Mouse (Mus musculus): Measurements from ENCODE around the gene Blmh. TPM values are rescaled to one million over a fixed set of nuclear protein-coding genes. Genes with fewer than 3 reads are reported as not detected.

The Blmh gene
- polyA plus RNA-seq, 1 experiment from 2014 or later, result 167 TPM

- H3K4me2 ChIP-seq (ENCODE audit: low read depth, low read length, severe bottlenecking), result no peak overlapping the region
- no peak for DNase-seq (ENCODE audit: low spot score)
- no peak overlapping the region for H3K9ac ChIP-seq (ENCODE audit: low read length)
- H3K36me3 ChIP-seq (ENCODE audit: control insufficient read depth, insufficient read depth, low read length), result no peaks in the 10 kb centered on the region
- H3K4me1 ChIP-seq (replicated peaks; ENCODE audit: control insufficient read depth, insufficient read depth, low read length), result no peaks in the 10 kb centered on the region
- H3K27me3 ChIP-seq (ENCODE audit: control insufficient read depth, insufficient read depth, low read length), result no peaks in the 10 kb centered on the region
- H3K27ac ChIP-seq (ENCODE audit: low read depth, low read length), result no peak overlapping the region
- H3K9me3 ChIP-seq (ENCODE audit: control insufficient read depth, low read length), result no peaks in the 10 kb centered on the region
- 85% methylated on average over 5 of the region's 5 CpGs for WGBS
- ATAC-seq (replicated peaks; ENCODE audit: low FRiP score), result no peak
- no peak overlapping the region for H3K4me3 ChIP-seq (ENCODE audit: low read depth, low read length)
These were observed 12.0 kb downstream of the Blmh start for GRCm38 (mm10) chr11:76936578-76936977.

DNA sequence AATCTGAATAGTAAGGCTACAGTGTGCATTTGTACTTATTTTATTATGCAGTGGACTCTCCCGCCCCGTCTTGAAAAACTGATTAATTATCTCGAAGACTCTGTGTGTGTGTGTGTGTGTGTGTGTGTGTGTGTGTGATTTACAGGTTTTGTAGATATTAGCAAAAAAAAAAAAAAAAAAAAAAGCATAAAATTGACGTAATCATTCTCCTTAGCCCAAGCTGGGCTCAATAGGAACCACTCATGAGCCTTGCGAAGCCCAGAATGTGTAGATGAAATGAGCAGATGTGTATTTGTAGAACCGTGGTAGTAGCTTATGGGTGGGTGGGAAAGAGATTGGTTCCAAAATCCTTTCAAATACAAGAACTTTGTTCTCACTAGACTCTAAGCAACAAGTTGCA, 20.2 kb downstream of the Blmh start:
- ATAC-seq (replicated peaks; ENCODE audit: low FRiP score), result no peak
- 70% methylated on average over 6 of the region's 6 CpGs for WGBS
- Histone ChIP-seq H3K4me3 (ENCODE audit: low read depth, low read length) (peak overlapping the region; percentile 93), H3K27me3 (ENCODE audit: control insufficient read depth, insufficient read depth, low read length) (no peaks in the 10 kb centered on the region), H3K9me3 (ENCODE audit: control insufficient read depth, low read length) (no peaks in the 10 kb centered on the region), H3K4me1 (replicated peaks; ENCODE audit: control insufficient read depth, insufficient read depth, low read length) (peaks cover 3% of the 10 kb centered on the region; the same call in 1 of the 2 replicates), H3K27ac (ENCODE audit: low read depth, low read length) (peak overlapping the region; percentile 25; the same call in 1 of the 2 replicates), H3K36me3 (ENCODE audit: control insufficient read depth, insufficient read depth, low read length) (no peaks in the 10 kb centered on the region), H3K4me2 (ENCODE audit: low read depth, low read length, severe bottlenecking) (peak overlapping the region; percentile 60), H3K9ac (ENCODE audit: low read length) (peak overlapping the region; percentile 86)
- DNase-seq (ENCODE audit: low spot score), result no peak

- no peaks in the 10 kb centered on the region for H3K27me3 ChIP-seq (ENCODE audit: control insufficient read depth, insufficient read depth, low read length)
- DNase-seq (ENCODE audit: low spot score) (peak; percentile 94), ATAC-seq (replicated peaks; ENCODE audit: low FRiP score) (peak; percentile 92)
- no peaks in the 10 kb centered on the region for H3K36me3 ChIP-seq (ENCODE audit: control insufficient read depth, insufficient read depth, low read length)
- no peaks in the 10 kb centered on the region for H3K9me3 ChIP-seq (ENCODE audit: control insufficient read depth, low read length)
- H3K4me3 ChIP-seq (ENCODE audit: low read depth, low read length), result peak overlapping the region; percentile 93
- under 1% methylated on average over 57 of the region's 58 CpGs for WGBS
- peak overlapping the region; percentile 25; the same call in 1 of the 2 replicates for H3K27ac ChIP-seq (ENCODE audit: low read depth, low read length)
- H3K4me1 ChIP-seq (replicated peaks; ENCODE audit: control insufficient read depth, insufficient read depth, low read length), result peaks cover 3% of the 10 kb centered on the region; the same call in 1 of the 2 replicates
- peak overlapping the region; percentile 86 for H3K9ac ChIP-seq (ENCODE audit: low read length)
- H3K4me2 ChIP-seq (ENCODE audit: low read depth, low read length, severe bottlenecking), result peak overlapping the region; percentile 60
These were observed 21.0 kb downstream of the Blmh start for GRCm38 (mm10) chr11:76945386-76946202.

DNA sequence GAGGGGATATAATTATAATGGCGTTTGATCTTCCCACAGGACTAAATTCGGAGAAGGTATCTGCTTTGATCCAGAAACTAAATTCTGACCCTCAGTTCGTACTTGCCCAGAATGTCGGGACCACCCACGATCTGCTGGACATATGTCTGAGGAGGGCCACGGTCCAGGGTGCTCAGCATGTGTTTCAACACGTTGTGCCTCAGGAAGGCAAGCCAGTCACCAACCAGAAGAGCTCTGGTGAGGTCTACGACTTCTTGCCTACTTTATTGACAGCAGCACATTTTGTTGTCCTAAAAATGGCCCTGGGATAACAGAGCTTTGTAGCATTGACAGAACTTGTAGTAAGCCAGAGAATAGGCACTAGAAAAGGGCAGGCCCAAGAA, 21.6 kb downstream of the Blmh start:
- ATAC-seq (replicated peaks; ENCODE audit: low FRiP score), result no peak
- peak overlapping the region; percentile 93 for H3K4me3 ChIP-seq (ENCODE audit: low read depth, low read length)
- H3K9me3 ChIP-seq (ENCODE audit: control insufficient read depth, low read length), result no peaks in the 10 kb centered on the region
- WGBS, result 3% methylated on average over 8 of the region's 8 CpGs
- H3K9ac ChIP-seq (ENCODE audit: low read length), result peak overlapping the region; percentile 86
- peaks cover 3% of the 10 kb centered on the region; the same call in 1 of the 2 replicates for H3K4me1 ChIP-seq (replicated peaks; ENCODE audit: control insufficient read depth, insufficient read depth, low read length)
- DNase-seq (ENCODE audit: low spot score), result peak; percentile 55
- no peak overlapping the region; the same call in 1 of the 2 replicates for H3K27ac ChIP-seq (ENCODE audit: low read depth, low read length)
- H3K36me3 ChIP-seq (ENCODE audit: control insufficient read depth, insufficient read depth, low read length), result peaks cover under 1% of the 10 kb centered on the region
- peak overlapping the region; percentile 60 for H3K4me2 ChIP-seq (ENCODE audit: low read depth, low read length, severe bottlenecking)
- no peaks in the 10 kb centered on the region for H3K27me3 ChIP-seq (ENCODE audit: control insufficient read depth, insufficient read depth, low read length)

DNA sequence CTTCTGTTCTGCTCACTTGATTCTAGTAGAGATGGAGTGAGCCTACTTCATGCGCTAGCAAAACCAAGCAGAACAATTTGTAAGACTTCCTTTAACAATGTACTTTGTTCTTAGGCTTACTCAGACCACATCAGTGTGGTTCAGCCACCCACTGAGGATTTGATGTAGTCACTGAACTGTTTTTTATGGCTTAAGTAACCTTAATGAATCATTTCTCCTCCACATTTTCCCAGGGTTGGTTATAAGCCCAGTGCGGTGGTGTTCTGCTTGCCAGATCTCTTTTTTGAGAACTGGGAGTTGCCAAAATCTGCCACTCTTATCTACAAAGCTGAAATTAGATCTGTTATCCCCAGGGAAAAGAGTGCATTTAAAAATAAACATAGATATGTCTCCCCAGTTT, 28.9 kb downstream of the Blmh start:
- Histone ChIP-seq H3K9me3 (ENCODE audit: control insufficient read depth, low read length) (no peaks in the 10 kb centered on the region), H3K36me3 (ENCODE audit: control insufficient read depth, insufficient read depth, low read length) (peaks cover 6% of the 10 kb centered on the region)
- WGBS, result 90% methylated on average over 2 of the region's 2 CpGs

GRCm38 (mm10) chr11:76965703-76966102, 41.1 kb downstream of the Blmh start:
- H3K36me3 ChIP-seq (ENCODE audit: control insufficient read depth, insufficient read depth, low read length), result peaks cover 6% of the 10 kb centered on the region; the same call in 1 of the 2 replicates
- H3K4me2 ChIP-seq (ENCODE audit: low read depth, low read length, severe bottlenecking), result no peak overlapping the region
- H3K9me3 ChIP-seq (ENCODE audit: control insufficient read depth, low read length), result no peaks in the 10 kb centered on the region
- 91% methylated on average over 3 of the region's 3 CpGs for WGBS
- H3K9ac ChIP-seq (ENCODE audit: low read length), result no peak overlapping the region
- no peak overlapping the region for H3K4me3 ChIP-seq (ENCODE audit: low read depth, low read length)
- DNase-seq (ENCODE audit: low spot score) (no peak), ATAC-seq (replicated peaks; ENCODE audit: low FRiP score) (no peak)
- no peaks in the 10 kb centered on the region for H3K27me3 ChIP-seq (ENCODE audit: control insufficient read depth, insufficient read depth, low read length)
- no peaks in the 10 kb centered on the region for H3K4me1 ChIP-seq (replicated peaks; ENCODE audit: control insufficient read depth, insufficient read depth, low read length)
- H3K27ac ChIP-seq (ENCODE audit: low read depth, low read length), result no peak overlapping the region

More for the DNA sequence above, 28.9 kb downstream of the Blmh start:
- H3K4me1 ChIP-seq (replicated peaks; ENCODE audit: control insufficient read depth, insufficient read depth, low read length), result no peaks in the 10 kb centered on the region
- H3K9ac ChIP-seq (ENCODE audit: low read length), result no peak overlapping the region
- H3K4me2 ChIP-seq (ENCODE audit: low read depth, low read length, severe bottlenecking), result no peak overlapping the region
- DNase-seq (ENCODE audit: low spot score), result no peak
- H3K27me3 ChIP-seq (ENCODE audit: control insufficient read depth, insufficient read depth, low read length), result no peaks in the 10 kb centered on the region
- no peak overlapping the region for H3K4me3 ChIP-seq (ENCODE audit: low read depth, low read length)
- no peak for ATAC-seq (replicated peaks; ENCODE audit: low FRiP score)
- no peak overlapping the region for H3K27ac ChIP-seq (ENCODE audit: low read depth, low read length)

DNA sequence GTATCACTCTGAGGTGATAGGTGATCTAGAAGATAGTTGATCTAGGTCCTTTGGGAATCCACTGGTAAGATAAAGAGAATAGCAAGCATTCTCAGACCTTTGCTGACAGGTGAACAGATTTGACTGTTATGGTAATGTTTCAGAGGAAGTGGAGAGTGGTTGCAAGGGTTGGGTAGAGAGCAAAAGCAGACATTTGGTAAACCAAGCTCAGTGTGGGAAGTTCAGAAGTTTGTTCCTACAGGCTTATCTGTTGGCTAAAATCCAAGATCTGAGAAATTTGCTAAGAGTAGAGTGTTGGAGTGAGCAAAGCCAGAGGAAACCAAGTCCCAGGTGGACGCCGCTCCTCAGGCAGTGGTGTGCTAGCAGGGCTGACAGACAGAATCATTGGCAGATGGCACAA, 45.7 kb downstream of the Blmh start:
- H3K9ac ChIP-seq (ENCODE audit: low read length), result no peak overlapping the region
- H3K4me3 ChIP-seq (ENCODE audit: low read depth, low read length), result no peak overlapping the region
- H3K36me3 ChIP-seq (ENCODE audit: control insufficient read depth, insufficient read depth, low read length), result peaks cover 17% of the 10 kb centered on the region; the same call in 1 of the 2 replicates
- H3K9me3 ChIP-seq (ENCODE audit: control insufficient read depth, low read length), result no peaks in the 10 kb centered on the region
- ATAC-seq (replicated peaks; ENCODE audit: low FRiP score) (no peak), DNase-seq (ENCODE audit: low spot score) (no peak)
- H3K27me3 ChIP-seq (ENCODE audit: control insufficient read depth, insufficient read depth, low read length), result no peaks in the 10 kb centered on the region
- WGBS, result 98% methylated on average over 2 of the region's 2 CpGs
- no peak overlapping the region for H3K4me2 ChIP-seq (ENCODE audit: low read depth, low read length, severe bottlenecking)
- H3K4me1 ChIP-seq (replicated peaks; ENCODE audit: control insufficient read depth, insufficient read depth, low read length), result no peaks in the 10 kb centered on the region
- H3K27ac ChIP-seq (ENCODE audit: low read depth, low read length), result no peak overlapping the region

DNA sequence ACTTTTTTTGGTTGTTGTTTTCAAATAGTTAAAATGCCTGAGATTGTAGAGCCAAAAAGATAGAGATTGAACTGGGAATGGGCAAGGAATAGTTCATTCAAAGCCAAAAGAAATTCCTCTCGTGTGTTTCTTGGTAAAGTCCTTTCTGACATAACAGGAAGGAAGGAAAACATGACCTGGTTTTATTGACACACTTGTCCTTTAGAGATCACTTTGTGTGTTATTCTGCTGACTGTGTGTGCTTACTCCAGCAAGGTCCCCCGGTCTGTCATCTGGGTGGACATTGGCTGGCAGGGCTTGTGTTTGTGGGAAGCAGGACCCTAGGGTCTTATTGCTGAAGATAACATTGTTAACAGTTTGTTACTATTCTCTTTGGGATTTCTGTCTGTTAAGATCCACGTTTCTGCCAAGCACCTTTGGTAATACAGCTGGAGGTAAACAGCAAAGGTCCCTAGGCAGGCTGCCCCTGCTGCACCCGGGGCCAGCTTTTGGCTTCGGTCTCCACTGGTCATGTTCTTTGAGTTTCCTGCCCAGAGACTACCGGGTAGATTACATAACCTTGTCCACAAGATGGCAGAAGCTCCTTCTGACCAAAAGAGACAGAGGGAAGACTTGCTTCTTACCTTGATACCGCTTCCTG, 50.2 kb downstream of the Blmh start:
- no peak for DNase-seq (ENCODE audit: low spot score)
- WGBS, result 90% methylated on average over 7 of the region's 7 CpGs
- Histone ChIP-seq H3K4me3 (ENCODE audit: low read depth, low read length) (no peak overlapping the region), H3K4me1 (replicated peaks; ENCODE audit: control insufficient read depth, insufficient read depth, low read length) (no peaks in the 10 kb centered on the region), H3K27ac (ENCODE audit: low read depth, low read length) (no peak overlapping the region), H3K4me2 (ENCODE audit: low read depth, low read length, severe bottlenecking) (no peak overlapping the region), H3K9ac (ENCODE audit: low read length) (no peak overlapping the region), H3K27me3 (ENCODE audit: control insufficient read depth, insufficient read depth, low read length) (no peaks in the 10 kb centered on the region), H3K9me3 (ENCODE audit: control insufficient read depth, low read length) (no peaks in the 10 kb centered on the region), H3K36me3 (ENCODE audit: control insufficient read depth, insufficient read depth, low read length) (peaks cover 13% of the 10 kb centered on the region; the same call in 1 of the 2 replicates)
- ATAC-seq (replicated peaks; ENCODE audit: low FRiP score), result no peak

Data from forebrain, embryonic 11.5 days (tissue).